Mouse (Mus musculus): ENCODE measurements around the gene Cmip.

The Cmip gene

DNA sequence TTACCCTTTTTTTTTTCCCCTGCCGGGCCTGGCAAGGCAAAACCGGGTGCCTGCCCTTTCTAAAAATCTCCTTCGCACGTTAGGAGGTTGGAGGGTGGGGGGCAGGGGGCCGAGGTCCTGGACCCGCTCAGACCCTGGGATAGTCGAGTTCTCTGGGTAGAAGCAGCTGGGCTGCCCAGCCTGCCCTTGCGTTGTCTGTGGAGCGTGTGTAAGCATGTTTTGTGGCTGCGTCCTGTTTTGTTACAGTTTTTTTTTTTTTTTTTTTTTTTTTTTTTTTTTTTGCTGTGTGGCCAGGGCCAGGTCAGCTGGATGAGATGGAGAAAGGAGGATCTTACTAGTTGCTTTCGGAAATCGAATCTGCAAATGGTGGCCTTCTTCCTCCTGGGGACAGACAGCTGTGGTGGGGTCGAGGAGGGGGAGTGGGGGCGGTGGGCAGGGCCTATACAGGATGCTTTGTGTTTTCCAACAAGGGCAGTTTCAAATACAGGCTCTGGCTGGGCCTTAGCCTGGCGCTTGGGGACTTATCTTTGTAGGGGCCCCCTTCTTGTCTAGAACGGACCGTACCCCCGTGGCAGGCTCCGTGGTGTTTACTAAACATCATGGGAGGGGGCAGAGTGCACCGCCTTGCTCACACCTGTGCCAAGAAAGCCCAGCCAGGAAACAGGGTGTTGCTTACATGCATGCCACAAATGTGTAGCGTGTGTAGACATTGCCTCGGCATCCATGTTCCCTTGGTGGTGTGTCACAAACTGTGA lies 1.1 kb downstream of the Cmip start:
- no peak for DNase-seq (ENCODE audit: low spot score in 2 of 2)

DNA sequence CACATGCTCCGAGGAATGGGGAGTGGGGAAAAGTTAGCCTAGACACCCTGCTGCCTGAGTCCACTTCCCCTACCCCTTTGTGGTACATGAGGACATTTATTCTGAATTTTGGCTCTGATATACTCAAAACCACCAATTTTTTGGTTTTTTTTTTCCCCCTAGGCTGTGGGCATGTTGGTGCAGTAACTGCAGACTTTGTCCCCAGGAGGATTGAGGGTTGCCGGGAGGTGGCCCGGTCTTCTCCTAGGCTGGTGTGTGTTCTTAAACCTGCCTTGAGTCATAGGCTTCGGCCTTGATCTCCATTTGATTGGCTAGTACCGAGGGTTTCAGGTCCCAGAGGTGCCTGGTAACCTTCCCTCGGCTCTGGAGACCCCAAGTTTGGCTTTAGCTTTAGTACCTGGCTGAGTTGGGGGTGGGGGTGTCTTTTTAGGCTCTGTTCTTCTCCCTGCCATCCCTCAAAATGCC lies 1.7 kb downstream of the Cmip start:
- DNase-seq (ENCODE audit: low spot score in 2 of 2): no peak

- no peak for DNase-seq (ENCODE audit: low spot score in 2 of 2)
Observed at GRCm38 (mm10) chr8:117259431-117260001, 2.7 kb downstream of the Cmip start.

GRCm38 (mm10) chr8:117260234-117260929 lies 3.5 kb downstream of the Cmip start:
- no peak for DNase-seq (ENCODE audit: low spot score in 2 of 2)

DNA sequence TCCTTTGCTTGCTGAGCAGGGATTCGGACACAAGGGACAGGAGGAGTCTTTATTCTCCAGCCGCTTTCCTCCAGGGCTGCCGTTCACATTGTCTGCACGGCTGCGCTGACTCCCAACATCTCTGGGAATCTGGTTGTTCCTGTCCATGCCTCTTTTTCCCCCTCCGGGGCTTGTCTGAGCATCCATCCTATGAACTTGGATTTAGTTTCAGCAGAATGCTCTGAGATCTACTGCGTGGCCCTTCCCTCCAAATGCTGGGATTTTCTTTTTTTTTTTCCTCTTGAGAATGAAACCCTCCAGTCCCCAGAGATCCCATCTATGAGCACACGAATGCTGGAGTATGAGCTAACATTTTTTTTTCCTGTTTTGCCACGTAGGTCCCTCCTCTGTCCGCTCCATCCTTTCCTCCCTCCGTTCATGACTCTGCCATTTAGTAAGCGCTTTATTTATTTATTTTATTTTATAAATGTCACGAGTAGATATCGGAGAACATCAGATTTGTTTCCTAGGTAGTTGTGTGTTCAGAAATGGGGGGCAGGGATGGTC lies 4.1 kb downstream of the Cmip start:
- DNase-seq (ENCODE audit: low spot score in 2 of 2): no peak

- no peak for DNase-seq (ENCODE audit: low spot score in 2 of 2)
Observed at GRCm38 (mm10) chr8:117261702-117262101, 4.8 kb downstream of the Cmip start.

DNA sequence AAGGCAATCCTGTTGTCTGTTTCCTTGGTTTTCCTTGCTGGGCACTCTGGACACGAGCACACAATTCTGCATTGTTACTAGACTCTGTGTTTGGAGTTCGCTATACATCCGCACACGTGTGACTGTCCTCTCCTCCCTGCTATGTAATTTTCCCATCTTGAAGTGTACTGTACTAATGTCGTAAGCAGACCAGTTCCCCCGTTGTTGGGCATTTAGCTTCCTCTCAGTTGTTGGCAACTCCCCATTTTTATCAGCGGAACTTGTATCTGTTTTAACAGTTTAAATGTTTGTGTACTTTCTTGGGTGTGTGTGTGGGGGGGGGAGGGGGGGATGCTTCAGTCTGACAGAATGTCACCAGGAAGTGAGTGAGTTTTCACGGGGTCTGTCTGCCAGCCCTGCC lies 5.8 kb downstream of the Cmip start:
- DNase-seq (ENCODE audit: low spot score in 2 of 2): no peak

DNA sequence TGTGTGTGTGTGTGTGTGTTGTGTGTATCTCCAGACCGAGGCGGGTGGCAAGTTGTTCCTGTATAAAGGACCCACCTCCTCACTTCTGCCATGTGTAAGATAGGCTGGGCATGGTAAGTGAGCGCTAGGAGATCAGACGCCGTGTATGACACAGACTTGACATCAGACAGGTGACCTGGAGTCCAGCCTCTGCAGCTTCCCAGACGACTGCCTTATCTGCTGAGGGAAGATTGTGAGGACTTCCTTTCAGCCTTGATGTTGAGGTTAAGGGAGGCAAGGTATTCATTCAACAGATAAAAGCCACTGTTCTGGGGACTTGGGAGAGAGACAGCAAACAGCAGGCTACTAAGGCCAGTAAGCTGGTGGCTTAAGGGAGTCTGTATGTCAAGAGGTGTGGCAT lies 6.6 kb downstream of the Cmip start:
- no peak for DNase-seq (ENCODE audit: low spot score in 2 of 2)

GRCm38 (mm10) chr8:117265079-117265478 lies 8.2 kb downstream of the Cmip start:
- no peak for DNase-seq (ENCODE audit: low spot score in 2 of 2)

DNA sequence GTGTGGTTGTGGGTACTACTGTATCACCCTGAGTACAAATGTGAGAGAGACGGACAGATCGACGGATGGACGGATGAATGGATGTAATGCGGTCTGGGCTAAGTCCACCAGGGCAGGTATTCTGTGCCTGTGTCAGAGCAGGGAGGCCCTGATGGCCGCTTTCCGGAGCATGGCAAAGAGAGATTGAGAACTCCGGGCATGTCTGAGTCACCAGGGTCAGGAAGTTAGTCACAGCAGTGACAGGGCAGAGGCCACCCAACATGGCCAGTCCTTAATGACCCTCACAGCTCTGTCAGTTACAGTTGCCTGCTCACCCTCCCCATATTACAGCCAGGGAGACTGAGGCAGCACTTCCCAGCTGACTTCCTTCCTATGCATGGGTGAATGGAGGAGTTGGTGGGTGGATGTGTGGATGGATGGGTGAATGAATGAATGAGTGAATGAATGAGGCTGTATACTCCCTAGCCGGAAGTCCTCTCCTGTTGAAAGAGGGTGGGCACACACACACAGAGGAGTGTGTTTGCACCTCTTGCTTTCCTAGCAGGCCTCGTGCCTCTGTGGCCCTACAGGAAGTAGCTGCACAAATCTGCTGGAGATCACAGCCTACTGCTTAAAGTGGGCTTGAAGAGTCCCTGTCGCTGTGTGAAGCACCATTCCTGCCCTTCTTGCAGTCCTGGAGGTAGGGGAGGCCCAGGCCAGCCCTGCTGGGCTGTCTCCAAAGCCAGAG lies 10.7 kb downstream of the Cmip start:
- no peak for DNase-seq (ENCODE audit: low spot score in 2 of 2)

GRCm38 (mm10) chr8:117278234-117278633 lies 21.4 kb downstream of the Cmip start:
- no peak for DNase-seq (ENCODE audit: low spot score in 2 of 2)

- DNase-seq (ENCODE audit: low spot score in 2 of 2): peak in 1 of 2 experiments; percentile 37
Observed at GRCm38 (mm10) chr8:117278668-117279132, 21.8 kb downstream of the Cmip start.

DNA sequence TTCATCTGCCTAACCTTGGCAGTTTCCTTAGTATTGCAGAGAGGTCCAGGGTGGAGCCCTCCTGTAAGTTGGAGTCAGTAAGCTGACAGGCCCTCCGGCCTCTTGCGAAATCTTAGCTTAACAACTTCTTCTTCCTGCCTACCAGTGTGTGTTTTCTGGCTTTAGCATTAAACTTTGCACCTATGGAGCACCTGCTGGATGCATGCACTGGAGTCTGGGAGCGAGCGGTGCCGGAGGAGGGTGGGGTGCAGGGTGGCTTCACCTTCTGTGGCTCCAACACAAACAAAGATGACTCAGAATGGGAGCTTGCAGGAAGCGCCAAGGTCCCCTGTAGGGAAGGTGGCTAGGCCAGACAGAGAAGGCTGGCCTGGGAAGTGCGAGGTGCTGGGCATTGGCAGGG lies 23.6 kb downstream of the Cmip start:
- DNase-seq (ENCODE audit: low spot score in 2 of 2): no peak

- no peak for DNase-seq (ENCODE audit: low spot score in 2 of 2)
Observed at GRCm38 (mm10) chr8:117281676-117282075, 24.8 kb downstream of the Cmip start.

DNA sequence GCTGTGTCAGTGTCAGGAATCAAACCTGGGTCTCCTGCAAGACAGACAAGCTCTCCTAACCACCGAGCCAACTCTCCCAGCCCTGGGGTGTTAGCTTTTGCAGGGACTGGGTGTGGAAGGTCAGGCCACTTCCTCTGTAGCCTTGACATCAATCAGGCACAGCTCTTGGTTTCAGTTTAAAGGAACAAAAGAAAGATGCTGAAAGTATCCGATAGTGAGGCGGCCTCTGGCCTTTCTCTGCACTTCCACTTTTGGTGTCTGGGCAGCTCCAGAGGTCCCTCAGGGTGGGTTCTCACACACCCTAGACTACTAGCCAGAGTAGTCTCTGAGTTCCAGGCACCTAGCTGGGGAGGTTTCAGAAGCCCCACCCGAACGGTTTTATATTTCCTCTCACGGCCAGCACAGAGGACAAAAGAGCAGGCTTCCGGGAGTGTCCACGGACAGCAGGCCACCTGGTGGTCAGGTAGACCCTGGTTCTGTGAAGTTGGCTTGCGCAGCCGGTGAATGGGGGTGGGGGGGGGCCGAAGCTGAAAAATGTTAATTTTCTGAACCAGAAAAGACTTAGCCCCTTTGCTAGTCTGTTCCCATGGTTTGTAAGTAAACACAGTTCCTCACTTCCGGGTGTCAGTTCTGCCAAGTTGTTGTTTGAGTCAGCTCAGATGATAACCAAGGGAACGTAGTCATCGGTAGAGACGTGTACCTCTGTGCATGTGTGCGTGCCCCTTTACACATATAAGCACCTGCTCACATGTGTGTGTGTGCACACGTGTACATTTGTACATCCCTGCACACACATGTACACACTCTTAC lies 25.5 kb downstream of the Cmip start:
- DNase-seq (ENCODE audit: low spot score in 2 of 2): no peak

- DNase-seq (ENCODE audit: low spot score in 2 of 2): no peak
Observed at GRCm38 (mm10) chr8:117284768-117285484, 28.1 kb downstream of the Cmip start.

DNA sequence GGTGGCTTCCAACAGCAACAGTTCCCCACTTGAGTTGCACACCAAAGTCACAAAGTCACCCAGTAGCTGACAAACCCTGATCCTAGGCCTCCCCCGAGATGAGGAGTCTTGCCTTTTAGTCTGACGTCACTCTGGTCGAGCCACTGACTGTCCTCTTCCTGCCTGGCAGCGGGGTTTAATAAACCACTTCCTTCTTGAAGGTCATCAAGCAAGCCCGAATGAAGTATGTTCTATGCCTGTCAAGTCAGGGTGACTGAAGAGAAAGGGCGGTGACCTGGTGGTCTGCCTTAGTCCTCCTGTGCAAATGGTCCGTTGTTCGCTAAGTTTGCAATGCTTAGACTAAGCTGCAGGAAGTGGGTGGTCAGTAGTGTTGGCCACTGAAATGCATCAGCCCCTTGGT lies 31.1 kb downstream of the Cmip start:
- DNase-seq (ENCODE audit: low spot score in 2 of 2): no peak

- peak; percentile 32 to 35 for DNase-seq (ENCODE audit: low spot score in 2 of 2)
Observed at GRCm38 (mm10) chr8:117289016-117289415, 32.2 kb downstream of the Cmip start.

DNA sequence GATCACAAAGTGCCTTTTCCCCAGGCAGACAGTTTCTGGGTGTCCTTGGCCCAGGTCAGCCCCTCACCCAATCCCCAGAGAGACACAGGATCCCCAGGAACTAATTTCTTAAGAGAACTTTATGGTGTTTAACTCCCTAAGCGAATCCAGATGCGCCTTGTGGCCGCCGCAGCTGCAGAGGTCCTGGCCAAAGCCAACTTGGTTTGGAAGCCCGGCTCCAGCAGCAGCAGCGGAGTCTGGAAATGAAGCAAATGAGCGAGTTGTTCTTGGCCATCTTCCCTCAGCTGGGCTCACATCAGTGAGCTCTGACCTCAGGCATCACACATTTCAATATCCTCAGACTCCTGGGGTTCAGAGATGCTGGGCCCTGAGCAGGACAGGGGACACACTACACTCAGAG lies 33.6 kb downstream of the Cmip start:
- no peak for DNase-seq (ENCODE audit: low spot score in 2 of 2)

- no peak for DNase-seq (ENCODE audit: low spot score in 2 of 2)
Observed at GRCm38 (mm10) chr8:117292262-117292661, 35.4 kb downstream of the Cmip start.
